Mouse (Mus musculus): ENCODE results near the gene Zdhhc22. TPM values are rescaled to one million over a fixed set of nuclear protein-coding genes. Genes with fewer than 3 reads are reported as not detected.

The Zdhhc22 gene
- under 1 TPM; 0.49 to 0.60 TPM for total RNA-seq (2021)
- long read RNA-seq, experiment 1: 0 reads
- long read RNA-seq, experiment 2: 0 reads

DNA sequence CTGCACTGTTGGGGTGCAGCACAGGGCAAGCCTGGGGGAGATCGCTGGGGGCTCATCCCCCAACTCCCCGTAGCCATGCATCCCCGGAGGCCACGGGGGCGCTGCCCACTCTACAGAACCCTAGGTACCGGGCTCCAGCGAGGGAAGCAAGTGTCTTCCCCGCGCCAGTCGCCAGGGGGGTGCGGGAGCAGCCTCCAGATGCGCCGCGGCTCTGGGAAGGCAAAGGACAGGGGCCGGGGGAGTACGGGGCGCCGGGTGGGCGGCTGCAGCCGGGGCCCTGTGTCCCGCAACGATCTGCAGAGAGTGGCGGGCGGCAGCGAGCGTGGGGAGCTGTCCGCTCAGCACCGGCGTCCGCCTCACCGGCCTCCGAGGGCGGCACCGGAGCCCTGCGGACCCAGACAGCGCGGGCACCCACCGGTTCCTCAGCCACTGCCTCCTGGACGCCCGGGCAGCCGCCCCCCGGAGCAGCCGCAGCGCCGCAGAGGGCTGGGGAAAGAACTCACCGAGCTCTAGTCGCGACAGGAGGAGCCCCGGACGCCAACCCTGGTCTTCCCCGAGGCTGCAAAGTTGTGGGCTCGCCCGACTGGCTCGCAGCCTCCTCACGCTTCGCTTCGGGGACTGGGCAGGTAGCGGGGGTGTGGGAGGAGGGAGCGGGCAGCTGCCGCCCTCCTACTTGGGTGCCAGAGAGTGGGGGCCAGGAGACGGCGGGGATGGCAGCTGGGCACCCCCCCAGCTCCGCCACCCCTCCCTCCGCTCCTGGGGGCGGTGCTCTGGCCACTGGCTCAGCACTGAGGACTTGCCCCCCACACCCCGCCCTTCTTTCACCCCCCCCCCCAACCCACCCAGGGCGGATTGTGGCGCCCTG is at the start of gene Zdhhc22:
Gene Zdhhc22, minus strand, starts transcription at position 541 of the 865 bp plus-strand sequence.
- DNase-seq: peak; percentile 50 to 75

DNA sequence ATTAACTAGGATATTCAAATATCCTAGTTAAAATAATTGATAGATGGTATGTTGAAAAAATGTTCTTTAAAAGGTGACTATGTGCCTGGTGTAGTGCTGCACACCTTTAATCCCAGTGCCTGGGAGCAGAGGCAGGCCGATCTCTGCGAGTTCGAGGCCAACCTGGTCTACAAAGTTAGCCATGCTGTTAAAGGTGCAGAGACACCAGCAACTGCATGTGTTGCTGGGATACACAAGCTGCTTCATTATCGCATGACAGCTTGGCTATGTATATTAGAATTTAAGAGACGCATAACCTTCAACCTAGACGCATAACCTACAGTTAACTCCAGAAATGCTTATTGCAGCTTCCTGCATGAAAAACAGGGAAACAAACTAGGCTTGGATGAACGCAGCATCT is 46.4 kb upstream of the Zdhhc22 start:
- DNase-seq: no peak

DNA sequence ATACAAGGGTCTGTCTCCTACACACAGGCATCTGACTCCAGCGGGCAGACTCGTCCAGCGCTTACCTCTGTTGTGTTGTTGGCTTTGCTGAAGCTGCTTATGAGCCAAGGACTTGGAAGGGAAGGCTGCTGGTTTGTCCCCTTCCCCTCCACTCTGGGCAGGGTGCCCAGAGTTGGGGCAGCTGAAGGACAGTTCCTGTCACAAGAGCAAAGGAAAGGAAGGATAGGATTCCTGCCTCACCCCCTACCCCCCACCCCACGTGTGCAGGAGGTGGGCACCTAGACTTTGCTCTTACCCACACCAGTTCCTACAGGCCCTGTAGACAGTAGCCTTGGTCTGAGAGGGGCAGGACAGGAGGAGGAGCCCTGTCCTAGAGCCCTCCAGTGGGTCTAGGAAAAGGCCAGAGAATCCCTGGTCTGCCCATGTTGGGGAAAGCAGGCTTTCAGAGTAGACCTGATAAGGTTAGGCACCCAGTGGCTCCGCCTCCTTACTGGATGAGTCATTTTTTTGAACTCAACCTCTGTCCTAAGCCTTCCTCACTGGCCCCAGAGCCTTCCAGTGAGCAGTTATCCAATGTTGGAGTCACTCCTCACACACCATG is 41.0 kb upstream of the Zdhhc22 start:
- DNase-seq: peak; percentile 17 to 26

DNA sequence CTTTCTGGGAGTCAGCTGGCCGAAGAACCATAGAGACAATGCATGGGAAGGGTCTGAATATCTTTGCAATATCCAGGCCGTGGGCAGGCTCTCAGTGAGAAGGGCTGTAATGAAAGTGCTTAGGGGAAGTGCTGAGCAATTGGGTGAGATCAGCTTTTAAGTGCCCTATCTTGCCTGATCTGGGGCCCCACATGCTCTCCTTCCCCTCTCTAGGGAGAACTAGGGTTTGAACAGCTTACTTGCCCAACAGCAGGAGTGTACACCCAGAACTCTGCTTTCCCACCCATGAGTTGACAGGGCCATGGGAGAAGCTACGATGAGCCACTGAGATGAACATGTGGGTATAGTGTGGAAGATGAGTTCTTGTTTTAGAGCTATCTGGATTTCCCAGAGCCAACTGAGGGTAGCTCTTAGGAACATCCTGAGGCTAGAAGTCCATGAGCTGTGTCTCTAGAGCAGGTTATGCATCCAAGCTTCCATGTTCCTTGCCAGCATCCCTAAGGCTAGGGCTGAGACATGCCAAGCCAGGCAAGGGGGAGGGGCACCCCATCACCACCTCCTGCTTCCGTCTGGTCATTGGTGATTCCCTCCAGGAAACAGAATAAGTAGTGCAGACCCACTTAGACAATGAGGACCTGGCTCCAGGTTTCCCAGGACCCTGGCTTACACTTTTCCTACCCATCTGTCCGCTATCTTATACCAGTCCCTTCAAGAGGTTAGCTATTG is 39.2 kb upstream of the Zdhhc22 start:
- no peak for DNase-seq

DNA sequence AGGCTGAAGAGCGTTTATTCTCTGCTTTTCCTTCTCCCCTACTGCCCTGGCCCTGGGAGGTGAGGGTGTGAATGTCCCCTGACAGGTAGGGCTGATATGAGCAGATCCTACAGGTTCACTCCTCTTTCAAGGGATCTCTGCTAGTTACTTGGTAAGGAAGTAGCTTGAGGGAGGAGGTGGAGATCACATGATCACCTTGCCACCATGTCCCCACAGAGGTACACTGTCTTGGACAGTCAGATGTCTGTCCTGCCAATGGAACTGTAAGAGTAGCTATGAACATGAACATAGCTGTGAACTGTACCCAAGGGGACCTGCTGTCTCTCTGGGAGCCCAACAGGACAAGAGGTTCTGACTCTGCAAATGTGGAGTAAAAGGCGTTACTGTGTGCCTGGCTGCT is 37.8 kb upstream of the Zdhhc22 start:
- no peak for DNase-seq

DNA sequence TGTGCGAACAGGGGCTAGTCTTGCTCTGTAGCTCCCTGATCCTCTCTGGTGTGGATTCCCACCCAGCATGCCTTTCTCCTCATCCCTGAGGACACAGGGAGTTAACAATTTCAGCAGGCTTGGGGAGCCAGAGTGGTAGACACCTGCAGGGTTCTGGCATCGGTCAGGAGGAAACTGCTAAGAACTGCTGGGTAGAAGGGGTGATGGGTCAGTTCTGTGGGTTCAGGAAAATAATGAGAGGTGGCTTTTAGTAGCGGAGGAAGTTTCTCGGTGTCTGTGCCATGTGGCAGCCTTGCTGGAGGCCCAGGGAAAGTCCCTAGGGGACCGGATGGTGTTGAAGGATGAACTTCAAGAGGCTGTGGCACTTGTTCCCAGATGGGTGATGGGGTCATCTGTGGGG is 37.2 kb upstream of the Zdhhc22 start:
- no peak for DNase-seq

DNA sequence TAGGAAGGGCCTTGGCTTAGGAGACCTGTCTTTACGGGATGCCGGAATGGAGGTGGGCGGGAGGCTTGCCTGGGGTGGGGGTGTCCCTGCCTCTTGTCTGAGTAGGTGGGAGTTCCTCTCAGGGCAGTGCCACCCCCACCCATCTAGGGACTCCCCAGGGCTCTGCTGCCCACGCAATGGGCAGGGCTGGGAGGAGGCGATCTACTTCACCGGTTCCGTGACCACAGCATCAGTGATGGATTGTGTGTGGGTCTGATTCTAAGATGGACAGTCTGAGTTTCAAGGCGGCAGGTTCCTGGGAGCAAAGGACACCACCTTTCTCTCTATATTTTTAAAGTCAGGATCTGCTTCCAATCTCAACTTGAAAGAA is 36.6 kb upstream of the Zdhhc22 start:
- DNase-seq: no peak

DNA sequence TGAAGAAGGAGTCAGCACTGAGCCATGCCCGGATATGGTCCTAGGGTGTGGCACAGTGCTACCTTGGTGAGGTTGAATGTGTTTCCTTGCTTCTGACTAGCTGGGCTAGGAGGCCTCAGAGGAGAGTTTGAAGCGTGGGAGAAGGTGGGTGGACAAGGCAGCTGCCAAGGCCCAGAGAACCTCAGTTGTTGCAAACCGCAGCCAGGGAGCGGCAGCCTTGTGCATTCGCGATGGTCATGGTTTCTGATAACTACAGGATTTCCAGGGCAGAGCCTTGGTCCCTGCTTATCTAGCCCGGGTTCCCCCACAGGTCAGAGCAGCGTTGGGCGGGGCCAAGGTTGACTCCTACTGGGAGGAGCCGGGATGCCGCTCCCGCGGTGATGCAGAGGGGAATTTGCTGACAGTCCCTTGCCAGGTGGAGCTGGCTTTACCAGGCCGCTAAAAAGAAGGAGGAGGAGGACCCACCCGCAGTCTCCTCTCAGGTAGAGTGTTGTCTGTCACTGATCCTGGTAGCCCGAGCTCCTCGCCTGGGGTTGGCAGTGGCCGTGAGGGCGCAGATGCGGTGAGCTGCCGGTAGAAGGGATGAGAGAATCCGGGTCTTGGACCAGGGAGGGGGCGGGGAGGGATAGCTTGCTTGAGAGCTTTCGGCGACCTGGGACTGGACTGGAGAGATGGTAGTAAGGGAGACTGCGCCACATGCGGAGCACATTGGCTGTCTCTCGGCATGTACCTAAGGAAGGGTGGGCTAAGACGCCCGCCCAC is 36.1 kb upstream of the Zdhhc22 start:
- peak; percentile 22 to 29 for DNase-seq

DNA sequence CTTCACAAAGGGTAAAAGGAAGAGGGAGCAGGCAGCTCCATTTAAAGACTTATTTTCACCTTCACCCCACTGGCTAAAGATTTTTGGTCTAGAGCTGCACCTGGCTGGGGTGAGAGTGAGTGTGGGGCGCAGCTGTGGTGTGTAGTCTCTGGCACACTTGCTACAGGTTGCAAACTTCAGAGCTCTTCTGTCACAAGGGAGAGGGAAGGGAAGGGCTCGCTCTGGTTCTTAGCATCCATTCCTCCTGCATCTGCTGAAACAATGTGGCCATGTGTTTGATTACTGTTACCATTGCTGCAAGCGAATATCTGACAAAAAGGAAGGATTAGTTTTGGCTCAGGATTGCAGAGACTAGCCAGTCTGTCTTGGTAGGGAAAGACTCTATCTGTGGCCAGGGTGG is 33.2 kb upstream of the Zdhhc22 start:
- no peak for DNase-seq

DNA sequence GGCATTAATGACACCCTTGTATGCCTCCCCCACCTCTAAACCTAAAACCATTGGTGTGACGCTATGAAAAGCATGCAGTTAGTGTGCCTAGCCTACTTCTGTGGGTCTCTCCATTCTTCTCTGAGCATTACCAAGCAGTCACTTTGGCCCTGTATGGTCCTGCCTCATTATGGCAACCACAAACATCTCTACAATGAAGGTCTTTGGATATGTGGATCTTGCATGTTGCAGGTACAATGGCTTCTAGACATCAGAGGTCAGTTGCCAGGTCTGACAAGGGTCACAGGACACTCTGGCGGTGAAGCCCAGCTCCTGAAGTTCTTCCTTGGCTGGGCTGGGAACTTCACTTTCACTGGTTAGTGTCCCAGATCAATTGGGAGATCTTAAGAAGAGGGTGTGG is 31.8 kb upstream of the Zdhhc22 start:
- DNase-seq: no peak

DNA sequence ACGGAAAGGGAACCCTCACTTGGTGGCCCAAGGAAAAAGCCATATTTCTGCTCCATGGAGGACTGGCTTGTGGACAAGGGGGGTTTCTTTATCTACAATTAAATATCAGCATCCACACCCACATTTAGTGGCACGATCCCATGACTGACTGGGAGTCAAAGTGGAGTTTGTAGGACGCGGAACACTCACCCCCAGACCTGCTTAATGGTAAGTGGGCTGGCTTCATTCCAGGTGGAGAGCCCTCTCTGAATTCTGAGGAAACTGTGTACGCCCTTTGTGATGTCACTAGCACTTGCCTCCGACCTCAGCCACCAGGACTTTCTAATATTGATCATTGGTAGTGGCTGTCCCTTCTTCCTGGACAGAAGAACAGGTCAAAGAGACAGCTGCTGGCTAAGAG is 30.8 kb upstream of the Zdhhc22 start, which contains the start of gene Tmem63c:
Gene Tmem63c, plus strand, starts transcription at position 301 of the 400 bp plus-strand sequence.
- DNase-seq: no peak

DNA sequence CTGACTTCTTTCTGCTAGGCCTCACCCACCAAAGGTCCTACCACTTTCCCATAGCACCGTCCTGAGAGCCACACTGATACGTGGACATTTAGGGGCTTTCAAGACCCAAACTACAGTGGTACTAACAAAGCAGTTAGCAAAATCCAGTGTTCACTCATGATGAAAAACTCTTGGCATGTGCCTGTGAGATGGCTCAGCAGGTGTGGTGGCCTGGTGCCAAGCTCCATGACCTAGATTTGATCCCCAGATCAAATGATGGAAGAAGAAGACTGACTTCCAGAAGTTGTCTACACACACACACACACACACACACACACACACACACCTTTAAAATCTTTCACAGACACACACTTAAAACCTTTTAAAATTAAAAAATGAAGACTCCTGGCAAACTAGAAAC is 28.5 kb upstream of the Zdhhc22 start:
- DNase-seq: no peak

DNA sequence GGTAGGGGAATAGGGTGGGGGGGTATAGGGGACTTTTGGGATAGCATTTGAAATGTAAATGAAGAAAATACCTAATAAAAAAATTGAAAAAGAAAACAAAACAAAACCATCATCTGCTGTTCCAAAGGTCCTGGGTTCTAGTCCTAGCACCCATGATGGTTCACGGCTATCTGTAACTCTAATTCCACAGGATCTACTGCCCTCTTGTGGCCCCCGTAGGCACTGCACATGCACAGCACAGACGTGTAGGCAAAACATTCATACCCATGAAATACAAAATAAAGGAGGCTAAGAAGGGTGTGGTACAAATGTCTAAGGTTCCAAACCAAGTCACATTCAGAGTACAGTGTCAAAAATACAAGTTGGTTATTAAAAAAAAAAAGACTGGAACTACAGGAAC is 26.8 kb upstream of the Zdhhc22 start:
- DNase-seq: peak; percentile 18 to 22

DNA sequence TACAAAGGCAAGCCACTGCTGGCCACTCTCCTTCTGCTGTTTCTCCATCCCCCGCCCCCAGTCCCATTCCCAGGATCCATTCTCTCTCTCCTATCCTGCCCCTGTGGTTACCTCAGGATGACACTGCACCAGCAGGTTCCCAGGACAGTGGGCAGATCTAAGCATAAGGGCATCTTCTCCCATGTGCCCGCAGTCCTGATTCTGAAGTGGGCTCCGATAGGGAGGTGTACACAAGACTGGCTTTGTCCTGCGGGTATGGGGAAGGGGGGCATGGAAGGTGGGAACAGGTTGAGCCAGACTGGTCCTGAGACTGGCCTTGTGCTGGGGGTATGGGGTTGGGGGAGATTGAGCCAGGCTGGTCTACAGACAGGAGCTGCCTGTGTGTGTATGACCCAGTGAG is 14.4 kb upstream of the Zdhhc22 start:
- no peak for DNase-seq

DNA sequence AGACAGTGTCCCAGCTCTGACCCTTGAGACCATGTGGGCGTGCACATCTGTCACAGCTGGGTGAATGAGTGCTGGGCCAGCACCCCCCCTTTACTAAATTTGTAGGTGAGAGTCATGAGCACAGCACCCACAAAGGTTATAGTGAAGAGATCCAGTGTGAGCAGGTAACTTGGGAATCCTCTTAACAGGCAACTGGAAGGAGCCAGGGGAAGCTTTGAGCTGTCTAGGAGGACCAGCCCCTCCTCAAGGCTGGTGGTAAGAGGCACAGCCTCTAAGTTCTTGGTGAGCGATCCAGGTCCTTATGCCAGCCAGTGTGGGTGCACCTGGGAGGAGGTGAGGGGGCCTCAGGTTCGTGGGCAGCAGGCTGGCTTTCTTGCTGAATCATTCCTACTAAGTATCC is 13.4 kb upstream of the Zdhhc22 start:
- DNase-seq: no peak

DNA sequence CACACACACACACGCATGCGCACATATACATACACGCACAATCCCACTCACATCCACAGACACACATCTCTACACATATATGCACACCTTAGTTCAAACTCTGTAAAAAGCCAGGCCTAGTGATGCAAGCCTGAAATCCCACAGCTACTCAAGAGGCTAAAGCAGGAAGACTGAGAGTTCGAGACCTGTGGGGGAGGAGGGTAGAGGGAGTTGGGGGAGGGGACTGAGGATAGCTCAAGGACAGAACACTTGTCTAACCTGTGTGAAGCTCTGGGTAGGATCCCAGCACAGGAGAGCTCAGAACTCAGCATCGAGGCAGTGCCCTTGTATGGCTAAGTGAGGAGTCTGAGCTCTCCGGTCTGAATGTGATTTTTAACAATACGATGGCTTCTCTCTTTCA is 12.6 kb upstream of the Zdhhc22 start:
- DNase-seq: no peak

DNA sequence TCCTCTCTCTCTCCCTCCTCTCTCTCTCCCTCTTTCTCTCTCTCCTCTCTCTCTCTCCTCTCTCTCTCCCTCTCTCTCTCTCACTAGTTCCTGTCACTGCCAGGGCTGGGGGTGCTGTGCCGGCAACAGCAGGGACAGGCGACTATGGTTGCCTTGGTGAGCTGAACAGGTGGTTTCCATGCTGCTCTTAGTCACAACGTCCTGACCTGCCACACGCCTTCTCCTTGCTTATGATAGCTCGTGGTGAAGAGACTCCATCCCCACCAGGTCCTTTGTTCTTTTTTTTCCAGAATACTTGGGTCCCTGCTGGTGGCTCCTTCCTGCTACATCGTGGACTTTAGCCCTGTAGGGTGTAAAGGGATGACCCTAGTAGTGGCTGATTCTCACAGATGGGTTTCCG is 12.0 kb upstream of the Zdhhc22 start:
- DNase-seq: no peak

DNA sequence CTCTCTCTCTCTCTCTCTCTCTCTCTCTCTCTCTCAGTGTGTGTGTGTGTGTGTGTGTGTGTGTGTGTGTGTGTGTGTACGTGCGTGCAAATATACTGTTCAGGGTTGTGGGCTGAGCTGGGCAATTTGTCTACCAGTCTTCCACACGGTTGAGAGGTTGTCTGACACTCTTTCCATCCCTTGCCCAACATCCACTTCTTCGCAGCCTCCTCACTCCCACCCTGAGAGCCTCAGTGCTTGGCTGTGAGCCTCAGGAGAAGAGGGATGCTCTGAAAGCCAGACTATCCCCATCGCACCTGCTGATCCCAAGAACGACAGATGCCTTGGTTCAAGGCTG is 10.6 kb upstream of the Zdhhc22 start:
- DNase-seq: no peak

DNA sequence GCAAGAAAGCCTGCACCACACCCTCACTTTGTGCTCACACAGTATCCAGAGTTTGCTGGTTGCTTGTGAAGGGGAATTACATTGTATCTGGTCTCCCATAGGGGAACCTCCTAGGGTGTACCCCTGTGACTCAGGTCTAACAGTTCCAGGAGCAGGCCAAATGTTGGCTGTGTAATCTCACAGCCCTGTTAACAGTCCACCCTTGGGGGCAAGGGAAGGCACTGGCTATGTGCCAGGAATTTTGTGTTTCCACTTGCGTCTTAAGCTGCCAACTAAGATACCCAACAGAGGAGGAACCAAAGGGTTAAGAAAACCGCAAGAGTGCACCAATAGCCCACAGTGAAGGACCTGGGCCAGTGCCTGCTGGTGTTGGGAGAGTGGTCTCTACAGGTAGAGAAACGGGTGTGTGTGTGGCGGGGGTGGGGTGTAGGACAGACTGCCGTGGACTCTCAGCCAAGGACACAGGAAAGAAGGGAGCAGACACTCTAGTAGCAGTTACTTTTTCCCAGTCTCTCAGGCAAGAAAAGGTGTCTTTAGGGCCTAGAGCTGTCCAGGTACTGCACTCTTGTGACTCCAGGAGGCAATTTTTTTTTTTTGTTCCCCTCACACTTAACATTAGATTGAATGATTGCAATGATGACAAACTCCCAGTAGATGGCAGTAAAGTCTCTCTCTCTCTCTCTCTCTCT is 10.1 kb upstream of the Zdhhc22 start:
- no peak for DNase-seq

DNA sequence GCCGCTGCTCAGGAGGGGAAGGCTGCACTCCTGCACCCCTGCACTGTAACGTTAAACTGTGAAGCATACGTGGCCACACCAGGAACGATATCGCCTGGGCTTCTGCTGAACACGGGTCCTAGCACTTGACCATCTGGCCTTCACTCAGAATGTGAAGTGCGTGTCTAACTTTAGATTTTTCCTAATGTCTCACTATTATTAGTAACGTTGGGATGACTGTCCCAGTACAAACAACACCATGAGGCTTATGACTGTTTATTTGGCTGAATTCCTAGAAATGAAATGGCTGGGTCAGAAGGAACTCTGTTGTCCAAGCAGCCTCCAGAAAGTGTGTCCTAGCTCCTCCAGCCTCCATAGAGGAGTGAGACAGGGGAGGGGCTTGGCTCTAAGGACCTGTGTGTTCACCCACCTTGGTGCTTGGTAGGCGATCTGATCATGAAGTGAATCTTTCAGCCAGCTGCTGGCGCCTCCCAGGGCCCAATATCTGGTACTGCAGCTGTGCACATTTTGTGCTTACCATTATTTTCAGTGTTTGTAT is 9.1 kb upstream of the Zdhhc22 start:
- no peak for DNase-seq

DNA sequence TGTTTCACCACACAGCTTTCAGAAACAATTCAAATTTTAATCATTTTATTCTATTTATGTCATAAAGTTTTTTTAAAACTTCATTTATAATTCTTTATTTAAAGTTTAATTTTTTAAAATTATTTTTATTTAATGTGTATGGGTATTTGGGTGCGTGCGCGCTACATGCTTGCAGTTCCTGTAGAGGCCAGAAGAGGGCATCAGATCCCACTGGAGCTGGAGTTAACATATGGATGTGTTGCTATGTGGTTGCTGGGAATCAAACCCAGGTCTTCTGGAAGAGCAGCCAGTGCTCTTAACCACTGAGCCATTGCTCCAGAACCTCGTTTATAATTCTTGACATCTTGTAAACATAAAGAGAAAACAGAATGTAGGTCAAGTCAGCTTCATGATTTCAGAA is 8.5 kb upstream of the Zdhhc22 start:
- DNase-seq: no peak

DNA sequence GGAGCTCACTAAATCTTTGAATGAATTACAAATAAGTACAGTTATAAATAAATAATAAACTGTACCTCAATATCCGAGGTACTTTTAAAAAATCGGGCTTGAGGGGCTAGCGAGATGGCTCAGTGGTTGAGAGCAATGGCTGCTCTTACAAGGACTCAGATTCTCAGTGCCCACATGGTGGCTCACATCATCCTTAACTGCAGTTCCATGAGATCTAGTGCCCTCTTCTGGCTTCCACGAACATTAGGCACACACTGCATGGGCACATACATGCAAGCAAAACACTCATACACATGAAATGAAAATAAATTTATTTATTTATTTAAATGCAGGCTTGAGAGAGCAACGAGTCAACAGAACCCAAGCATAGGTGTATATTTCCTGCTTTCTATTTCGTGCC is 5.7 kb upstream of the Zdhhc22 start:
- DNase-seq: no peak

Data from adrenal gland, postnatal 36 days (tissue).